ENCODE assay signal across 30 mouse cellular contexts in genomic region chr12:12186353-12186752, GRCm38 (mm10).
A peak's percentile ranks its signal among the peaks of the same experiment; 100 is the strongest.
DNase-seq lines count a peak whose midpoint lies in the region; ATAC-seq and TF ChIP-seq lines count a peak whose summit lies in the region.
"Had no signal": no experiment of that assay in that cellular context is flagged by ENCODE, and none has a peak within 500 bp of the region (broad histone marks: within the 10 kb centered on the region; RNA-seq: fewer than 3 reads in every experiment).

No protein-coding gene starts in this region.

- WGBS in forebrain, embryonic 14.5 days: 93% methylated on average over 2 of the region's 2 CpGs
- WGBS in forebrain, embryonic 12.5 days: 88% methylated on average over 2 of the region's 2 CpGs
- WGBS in midbrain, embryonic 14.5 days: 96% methylated on average over 2 of the region's 2 CpGs
- 88% methylated on average over 2 of the region's 2 CpGs for WGBS in midbrain, embryonic 11.5 days

- no peaks in the 10 kb centered on the region for H3K9me3 ChIP-seq in forebrain, embryonic 14.5 days (replicated peaks; ENCODE audit: control insufficient read depth, low read length)
- no peaks in the 10 kb centered on the region for H3K9me3 ChIP-seq in forebrain, embryonic 12.5 days
- no peaks in the 10 kb centered on the region for H3K9me3 ChIP-seq in midbrain, embryonic 14.5 days (ENCODE audit: control insufficient read depth, low read length)
- H3K9me3 ChIP-seq in midbrain, embryonic 11.5 days (ENCODE audit: control insufficient read depth, low read length): no peaks in the 10 kb centered on the region
- H3K9me3 ChIP-seq: embryonic facial prominence, embryonic 13.5 days; forebrain, embryonic 10.5 days; G1E; heart, embryonic 10.5 days; heart, embryonic 13.5 days had no signal

- no peak for TF ChIP-seq CTCF in layer of hippocampus, adult 2 months (conservative IDR thresholded peaks at IDR 0.05)

- no peaks in the 10 kb centered on the region for H3K4me1 ChIP-seq in forebrain, embryonic 14.5 days (ENCODE audit: control insufficient read depth, insufficient read depth, low read length)
- no peaks in the 10 kb centered on the region for H3K4me1 ChIP-seq in forebrain, embryonic 12.5 days
- no peaks in the 10 kb centered on the region for H3K4me1 ChIP-seq in midbrain, embryonic 14.5 days (ENCODE audit: control insufficient read depth, insufficient read depth, low read length)
- no peaks in the 10 kb centered on the region for H3K4me1 ChIP-seq in midbrain, embryonic 11.5 days (ENCODE audit: control insufficient read depth, insufficient read depth, low read length)
- H3K4me1 ChIP-seq: embryonic facial prominence, embryonic 13.5 days; forebrain, embryonic 10.5 days had no signal

- no peak overlapping the region for H3K4me3 ChIP-seq in forebrain, embryonic 14.5 days (ENCODE audit: low read depth, low read length)
- H3K4me3 ChIP-seq in forebrain, embryonic 12.5 days (replicated peaks): no peak overlapping the region
- no peak overlapping the region for H3K4me3 ChIP-seq in layer of hippocampus, adult 2 months
- H3K4me3 ChIP-seq in midbrain, embryonic 14.5 days (replicated peaks; ENCODE audit: low read depth, low read length): no peak overlapping the region
- no peak overlapping the region for H3K4me3 ChIP-seq in midbrain, embryonic 11.5 days (ENCODE audit: low read depth, low read length)
- H3K4me3 ChIP-seq: embryonic facial prominence, embryonic 13.5 days; forebrain, embryonic 10.5 days; heart, adult 2 months; heart, embryonic 10.5 days; heart, embryonic 13.5 days had no signal

- no peak overlapping the region for H3K4me2 ChIP-seq in forebrain, embryonic 14.5 days (ENCODE audit: low read length)
- no peak overlapping the region for H3K4me2 ChIP-seq in forebrain, embryonic 12.5 days
- H3K4me2 ChIP-seq in midbrain, embryonic 14.5 days (ENCODE audit: low read length): no peak overlapping the region
- no peak overlapping the region for H3K4me2 ChIP-seq in midbrain, embryonic 11.5 days
- H3K4me2 ChIP-seq: embryonic facial prominence, embryonic 13.5 days; heart, embryonic 13.5 days; hindbrain, embryonic 14.5 days had no signal

- H3K36me3 ChIP-seq in forebrain, embryonic 14.5 days (ENCODE audit: control insufficient read depth, insufficient read depth, low read length): no peaks in the 10 kb centered on the region
- H3K36me3 ChIP-seq in forebrain, embryonic 12.5 days (replicated peaks): no peaks in the 10 kb centered on the region
- no peaks in the 10 kb centered on the region for H3K36me3 ChIP-seq in midbrain, embryonic 14.5 days (ENCODE audit: control insufficient read depth, insufficient read depth, low read length)
- H3K36me3 ChIP-seq in midbrain, embryonic 11.5 days (ENCODE audit: control insufficient read depth, insufficient read depth, low read length): no peaks in the 10 kb centered on the region
- H3K36me3 ChIP-seq: embryonic facial prominence, embryonic 13.5 days; forebrain, embryonic 10.5 days; G1E; heart, embryonic 10.5 days; heart, embryonic 13.5 days had no signal

- no peak overlapping the region for H3K9ac ChIP-seq in forebrain, embryonic 14.5 days (ENCODE audit: low read length)
- no peak overlapping the region for H3K9ac ChIP-seq in forebrain, embryonic 12.5 days
- H3K9ac ChIP-seq in midbrain, embryonic 14.5 days (replicated peaks; ENCODE audit: low read length): no peak overlapping the region
- H3K9ac ChIP-seq in midbrain, embryonic 11.5 days (ENCODE audit: low read length): no peak overlapping the region
- H3K9ac ChIP-seq: embryonic facial prominence, embryonic 13.5 days; heart, embryonic 13.5 days; hindbrain, embryonic 14.5 days had no signal

- H3K27me3 ChIP-seq in forebrain, embryonic 14.5 days (replicated peaks; ENCODE audit: control insufficient read depth, insufficient read depth, low read length): no peaks in the 10 kb centered on the region
- no peaks in the 10 kb centered on the region for H3K27me3 ChIP-seq in forebrain, embryonic 12.5 days
- H3K27me3 ChIP-seq in midbrain, embryonic 14.5 days (ENCODE audit: control insufficient read depth, insufficient read depth, low read length): no peaks in the 10 kb centered on the region
- H3K27me3 ChIP-seq in midbrain, embryonic 11.5 days (ENCODE audit: control insufficient read depth, insufficient read depth, low read length): no peaks in the 10 kb centered on the region
- H3K27me3 ChIP-seq: CH12.LX; embryonic facial prominence, embryonic 13.5 days; heart, embryonic 13.5 days had no signal

- DNase-seq in forebrain, embryonic 14.5 days (ENCODE audit: low spot score): peak; percentile 58
- no peak for DNase-seq in layer of hippocampus, adult 2 months (ENCODE audit: low spot score in 2 of 2)
- DNase-seq in layer of hippocampus, postnatal 36 days: no peak
- peak; percentile 4 for DNase-seq in midbrain, embryonic 14.5 days
- DNase-seq in midbrain, embryonic 11.5 days (ENCODE audit: low spot score, missing footprints): no peak
- DNase-seq in T-cell, adult 2 months (ENCODE audit: low spot score): no peak
- DNase-seq: adrenal gland, adult 2 months; adrenal gland, postnatal 14 days; B cell, adult 2 months; cerebellum, adult 18-20 months; cerebellum, adult 9-11 months; cerebellum, postnatal 25 days; gastrocnemius, postnatal 10 days; gastrocnemius, postnatal 36 days; heart, adult 2 months; heart, postnatal 14 days; heart, postnatal 4 days had no signal

- no peak for ATAC-seq in forebrain, embryonic 14.5 days
- no peak for ATAC-seq in forebrain, embryonic 12.5 days (ENCODE audit: low FRiP score)
- ATAC-seq in midbrain, embryonic 14.5 days (ENCODE audit: low FRiP score, low TSS enrichment): no peak
- ATAC-seq in midbrain, embryonic 11.5 days (ENCODE audit: low FRiP score): no peak
- ATAC-seq: forebrain, embryonic 16.5 days; hindbrain, postnatal 0 days; inflammation-experienced regulatory T-cells, adult 6 months; intestine, embryonic 16.5 days; Patski had no signal

- no peak overlapping the region for H3K27ac ChIP-seq in forebrain, embryonic 14.5 days (ENCODE audit: low read depth, low read length)
- H3K27ac ChIP-seq in forebrain, embryonic 12.5 days: no peak overlapping the region
- H3K27ac ChIP-seq in layer of hippocampus, adult 2 months: peak overlapping the region; percentile 64
- no peak overlapping the region for H3K27ac ChIP-seq in midbrain, embryonic 14.5 days (replicated peaks; ENCODE audit: low read depth, low read length)
- no peak overlapping the region for H3K27ac ChIP-seq in midbrain, embryonic 11.5 days (ENCODE audit: low read depth, low read length)
- H3K27ac ChIP-seq: embryonic facial prominence, embryonic 13.5 days; forebrain, embryonic 10.5 days; heart, adult 2 months; heart, embryonic 10.5 days; heart, embryonic 13.5 days; hindbrain, embryonic 14.5 days; hindbrain, postnatal 0 days had no signal

Comparison
In these comparisons a context has a peak if more than half of its experiments do, and no peak if none do; other contexts are left out.
1. DNase-seq: peak in forebrain, embryonic 14.5 days (single experiment) and midbrain, embryonic 14.5 days (single experiment); none in layer of hippocampus, adult 2 months (0 of 2), layer of hippocampus, postnatal 36 days (0 of 2), midbrain, embryonic 11.5 days (single experiment) and T-cell, adult 2 months (single experiment).